Mouse (Mus musculus): ENCODE results near the gene Chst8.

Chst8 gene

DNA sequence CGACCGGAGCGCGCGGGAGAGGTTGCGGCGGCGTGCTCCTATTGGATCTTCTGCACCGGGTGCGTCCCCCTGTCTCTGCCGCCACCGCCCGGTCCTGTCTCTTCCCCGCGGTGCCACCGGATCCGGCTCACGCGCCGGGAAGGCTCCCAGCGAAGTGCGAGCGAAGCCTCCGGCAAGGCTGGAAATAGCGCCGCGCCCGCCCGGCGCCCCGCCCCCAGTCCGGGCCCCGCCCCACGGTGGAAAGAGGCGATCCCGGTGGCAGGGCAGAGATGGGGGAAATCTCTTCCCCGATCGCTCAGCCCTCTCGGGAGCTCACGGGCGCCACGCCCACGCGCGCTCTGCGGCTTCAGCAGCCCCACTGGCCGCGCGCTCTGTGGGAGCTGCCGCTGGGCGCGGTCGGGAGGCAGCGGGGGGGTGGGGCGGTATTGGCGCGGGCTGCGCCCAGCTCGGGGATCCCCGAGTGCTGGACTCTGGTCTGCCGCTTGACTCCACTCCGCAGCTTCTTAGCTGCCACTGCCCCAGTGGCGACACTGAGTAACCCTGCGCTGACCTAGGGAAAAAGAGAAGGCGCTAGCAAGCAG is at the start of gene Chst8:
Chst8 (minus strand) TSS at position 181 of the 581 bp plus-strand sequence.
- peak; percentile 78 for DNase-seq

GRCm38 (mm10) chr7:34858291-34858690 is 45.8 kb upstream of the Chst8 start:
- no peak for DNase-seq

- DNase-seq = no peak
Observed at GRCm38 (mm10) chr7:34854781-34855352, 42.4 kb upstream of the Chst8 start.

- no peak for DNase-seq
Observed at GRCm38 (mm10) chr7:34853393-34853792, 40.9 kb upstream of the Chst8 start.

- no peak for DNase-seq
Observed at GRCm38 (mm10) chr7:34849660-34850059, 37.1 kb upstream of the Chst8 start.

DNA sequence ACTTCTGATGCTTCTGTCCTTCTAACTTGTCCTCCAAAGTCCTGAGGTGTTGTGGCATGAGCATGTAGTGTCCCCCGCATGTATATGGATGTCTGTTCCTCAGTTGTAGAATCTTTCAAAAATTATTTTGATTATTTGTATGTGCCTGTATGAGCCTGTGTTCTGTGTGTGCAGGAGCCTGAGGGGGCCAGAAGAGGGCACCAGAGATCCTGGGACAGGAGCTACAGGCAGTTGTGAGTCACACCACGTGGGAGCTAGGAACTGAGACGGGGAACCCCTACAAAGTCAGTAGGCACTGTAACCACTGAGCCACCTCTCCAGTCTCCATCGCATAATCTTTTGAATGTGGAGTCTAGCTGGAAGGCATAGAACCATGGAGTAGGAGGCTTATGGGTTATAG is 36.3 kb upstream of the Chst8 start:
- no peak for DNase-seq

DNA sequence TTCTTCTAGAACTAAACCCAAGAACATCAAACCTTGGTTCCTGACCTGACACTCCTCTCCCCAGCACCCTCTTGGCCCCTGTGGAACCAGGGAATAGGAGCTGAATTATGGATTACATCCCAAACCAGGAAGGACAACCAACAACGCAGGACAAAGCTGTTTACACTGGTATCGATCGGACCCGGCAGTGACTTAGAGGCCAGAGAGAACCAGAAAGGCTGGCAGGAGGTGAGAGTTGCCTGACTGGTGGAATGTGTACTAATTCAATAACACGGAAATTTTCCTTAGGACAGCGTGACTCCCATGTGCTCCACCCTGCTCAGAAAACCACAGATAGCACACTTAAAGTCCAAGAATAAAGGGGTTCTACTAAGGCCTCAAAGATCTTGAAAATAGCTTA is 35.4 kb upstream of the Chst8 start:
- DNase-seq = no peak

DNA sequence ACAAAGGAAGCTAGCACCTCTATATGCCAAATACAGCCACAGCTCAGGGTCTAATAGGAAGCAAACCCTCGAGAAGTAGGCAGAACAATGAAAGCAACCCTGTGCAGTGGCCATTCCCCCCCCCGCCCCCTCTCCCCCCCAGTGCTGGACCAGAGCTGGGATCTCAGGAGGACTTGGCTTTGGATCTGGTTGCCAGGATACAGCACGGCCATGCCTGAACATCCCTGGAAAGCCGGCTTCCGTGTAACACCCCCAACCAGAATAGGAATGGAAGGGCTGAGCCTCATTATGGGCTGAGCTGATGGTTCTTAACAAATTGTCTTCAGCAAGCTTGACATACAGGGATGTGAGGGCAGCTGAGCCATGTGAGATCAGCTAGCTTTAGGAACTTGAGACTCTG is 34.9 kb upstream of the Chst8 start:
- no peak for DNase-seq

DNA sequence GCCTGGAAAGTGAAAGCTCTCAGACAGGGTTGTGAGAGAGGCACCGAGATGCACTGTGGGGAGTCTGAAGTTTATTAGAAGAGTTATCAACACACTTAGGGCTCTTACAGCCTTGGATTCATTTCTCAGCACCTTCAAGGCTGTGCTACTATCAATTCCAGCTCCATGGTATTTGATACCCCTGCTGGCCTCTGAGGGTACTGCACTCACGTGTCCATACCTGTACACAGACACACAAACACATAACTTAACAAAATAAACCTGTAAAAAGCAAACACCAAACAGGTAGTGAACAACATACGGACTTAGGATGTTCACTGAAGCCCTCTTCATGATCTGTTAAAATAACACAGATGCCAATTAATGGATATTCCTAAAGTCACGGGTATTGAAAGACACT is 26.2 kb upstream of the Chst8 start:
- no peak for DNase-seq

GRCm38 (mm10) chr7:34838231-34838630 is 25.7 kb upstream of the Chst8 start:
- DNase-seq = no peak

GRCm38 (mm10) chr7:34826255-34826909 is 13.9 kb upstream of the Chst8 start:
- DNase-seq = no peak

DNA sequence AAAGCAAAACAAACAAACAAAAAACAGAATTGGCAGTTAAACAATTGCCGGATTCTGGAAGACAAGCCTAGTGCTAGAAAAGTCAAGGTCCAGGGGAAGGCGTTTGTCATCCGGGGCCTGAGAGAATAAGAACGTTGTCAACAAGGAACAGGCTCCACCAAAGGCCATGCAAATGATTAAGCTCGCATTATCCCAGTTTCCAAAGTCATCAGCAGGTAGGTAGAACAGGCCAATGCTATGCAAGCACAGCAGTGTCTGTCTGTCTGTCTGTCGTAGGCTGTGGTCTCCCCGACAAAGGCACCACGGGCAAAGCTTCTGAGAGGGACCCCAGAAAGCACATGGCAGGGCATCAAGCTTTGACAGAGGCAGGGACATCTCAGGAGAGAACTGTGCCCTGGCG is 9.1 kb upstream of the Chst8 start:
- no peak for DNase-seq

DNA sequence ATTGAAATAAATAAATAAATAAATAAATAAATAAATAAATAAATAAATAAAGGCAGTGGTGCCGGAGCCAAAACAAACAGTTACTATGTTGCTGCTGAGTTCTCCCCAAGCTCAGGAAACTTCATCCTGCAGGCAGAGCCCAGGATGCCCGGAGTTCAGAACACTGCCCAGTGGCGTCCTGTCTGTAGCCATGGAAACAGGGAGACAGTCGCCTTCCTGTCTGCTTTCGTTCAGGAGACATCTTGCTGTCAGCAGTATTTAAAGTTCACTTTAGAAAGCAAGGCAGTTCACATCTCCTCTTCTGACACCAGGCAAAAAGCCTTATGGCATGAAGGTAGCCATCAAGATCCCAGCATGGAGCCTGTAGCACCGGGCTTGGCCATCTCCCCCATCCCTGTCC is 8.0 kb upstream of the Chst8 start:
- DNase-seq = peak; percentile 35

- DNase-seq = peak; percentile 82
Observed at GRCm38 (mm10) chr7:34819796-34820195, 7.3 kb upstream of the Chst8 start.

- no peak for DNase-seq
Observed at GRCm38 (mm10) chr7:34818660-34819059, 6.1 kb upstream of the Chst8 start.

- DNase-seq = no peak
Observed at GRCm38 (mm10) chr7:34816981-34817380, 4.5 kb upstream of the Chst8 start.

DNA sequence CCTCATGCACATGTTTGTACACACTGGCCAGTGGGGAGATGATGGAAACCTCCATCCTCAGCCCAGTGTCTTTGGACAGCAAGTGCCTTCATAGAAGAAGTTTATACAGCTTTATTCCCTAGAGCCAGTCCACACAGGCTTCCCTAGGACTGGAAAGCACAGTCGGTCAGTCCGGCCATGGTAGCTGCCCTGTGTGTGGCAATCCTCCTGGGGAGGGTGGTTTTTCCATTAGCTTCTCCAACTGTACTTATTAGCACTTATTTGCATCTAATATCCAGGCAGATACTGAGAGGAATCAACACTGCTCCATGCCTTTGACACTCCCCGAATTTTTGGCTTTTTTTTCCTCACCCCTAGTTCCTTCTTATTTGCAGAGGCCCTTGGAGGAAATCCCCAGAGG is 2.3 kb upstream of the Chst8 start:
- no peak for DNase-seq

GRCm38 (mm10) chr7:34811531-34812526 is 682 bp downstream of the Chst8 start:
- DNase-seq = no peak

GRCm38 (mm10) chr7:34811060-34811459 is 1.5 kb downstream of the Chst8 start:
- no peak for DNase-seq

DNA sequence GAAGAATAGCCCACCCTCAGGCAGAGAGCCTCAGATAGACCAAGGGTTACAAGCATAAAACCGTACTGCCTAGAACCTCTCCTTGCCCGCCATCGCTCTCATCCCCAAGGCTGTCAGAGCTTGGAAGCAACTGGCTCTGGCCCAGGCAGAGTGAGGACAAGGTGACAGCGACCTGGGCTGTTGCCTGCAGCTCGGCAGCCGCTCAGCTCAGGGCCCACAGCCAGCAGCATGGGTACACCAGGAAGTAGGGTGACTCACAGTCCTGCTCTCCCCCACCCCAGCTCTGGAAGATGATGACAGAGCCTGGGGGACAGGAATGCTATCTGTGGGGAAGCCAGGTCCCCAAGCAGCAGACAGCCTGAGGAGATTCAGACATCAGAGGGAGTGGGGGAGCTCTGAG is 6.2 kb downstream of the Chst8 start:
- peak; percentile 62 for DNase-seq

DNA sequence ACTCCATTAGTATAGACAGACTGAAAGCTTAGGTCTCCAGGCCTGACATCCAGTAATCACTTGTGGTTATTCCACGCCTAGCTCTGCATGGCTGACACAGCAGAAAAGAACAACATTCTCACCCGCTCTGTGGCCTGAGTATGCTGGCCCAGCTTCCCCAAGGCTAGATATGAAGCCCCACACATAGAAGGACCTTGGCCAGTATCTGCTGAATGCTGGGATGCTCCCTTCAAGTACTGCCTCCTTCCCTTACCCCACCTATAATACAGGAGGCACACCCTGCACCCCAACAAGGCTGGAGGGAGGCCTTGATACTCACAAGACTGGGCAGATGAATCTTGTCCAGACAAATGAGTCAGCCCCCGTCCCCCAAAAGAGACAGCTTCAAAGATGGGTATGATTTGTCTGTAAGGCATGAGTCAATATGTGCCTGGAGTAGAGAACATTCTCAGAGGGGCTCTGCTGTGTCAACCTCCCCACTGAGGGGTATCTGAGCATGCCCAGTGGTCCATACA is 6.8 kb downstream of the Chst8 start:
- no peak for DNase-seq

DNA sequence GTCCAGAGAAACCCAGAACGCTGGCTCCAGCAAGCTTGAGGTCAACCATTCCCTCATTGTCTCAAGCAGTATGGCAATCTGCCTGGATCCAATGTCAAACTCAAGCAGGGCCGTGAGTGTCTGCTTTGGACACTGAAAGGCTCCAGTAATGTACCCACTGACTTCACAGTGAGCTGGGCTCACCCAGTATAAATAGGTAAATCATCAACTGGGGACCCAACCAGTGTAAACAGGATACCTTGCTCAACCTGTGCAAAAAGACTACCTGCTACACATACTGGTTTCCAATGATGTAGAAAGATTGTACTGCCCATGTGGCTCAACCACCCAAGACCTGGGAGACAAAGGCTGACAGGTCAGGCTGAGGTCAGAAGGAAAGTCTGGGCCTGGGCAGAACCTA is 7.5 kb downstream of the Chst8 start:
- DNase-seq = no peak

DNA sequence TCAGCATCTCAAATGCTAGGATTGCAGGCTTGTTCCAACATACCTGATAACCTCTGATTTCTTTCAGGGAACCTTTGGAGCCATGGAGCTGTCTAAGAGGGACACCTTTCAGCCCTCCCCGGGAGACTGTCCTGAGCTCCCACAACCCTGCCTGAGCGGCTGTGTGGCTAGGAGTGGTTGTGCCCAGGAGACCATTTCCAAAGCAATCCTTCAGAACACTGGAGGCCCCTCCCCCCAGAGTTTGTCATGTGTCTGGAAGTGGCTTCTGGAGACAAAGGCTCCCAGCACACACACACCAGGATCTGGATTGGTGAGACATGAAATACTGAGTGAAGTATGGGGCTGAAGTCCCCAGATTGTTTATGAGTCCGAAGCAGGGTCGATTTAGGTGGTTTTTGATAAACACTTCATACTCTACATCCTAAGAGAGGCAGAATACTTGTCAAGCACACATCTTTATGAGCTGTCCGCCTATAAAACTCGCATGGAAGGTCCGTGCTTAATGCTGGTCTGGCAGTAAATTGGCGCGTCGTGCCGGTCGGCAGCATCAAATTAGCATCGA is 12.5 kb downstream of the Chst8 start:
- DNase-seq = no peak

Measured in layer of hippocampus, adult 9-11 months (tissue).